Mouse (Mus musculus) liver, embryonic 14.5 days (tissue): ENCODE results near the gene Mafk. TPM values are rescaled to one million over a fixed set of nuclear protein-coding genes. Genes with fewer than 3 reads are reported as not detected.

Experiments used
- ATAC-seq: fragments of 200-750 bp; cut with Nextera tagmentation; 2 replicates; pipeline ENCODE4 v1.8.0; 2017; ENCODE audit warnings: moderate number of reproducible peaks, mild to moderate bottlenecking, moderate library complexity; ENCODE audit not compliant: insufficient read depth
- DNase-seq, 3 experiments: peaks; one replicate each; pipeline ENCODE4 v3.0.0-alpha.2; 2012 to 2013; ENCODE audit warnings: low read depth in 3 of 3, low spot score in 3 of 3
- H3K27ac ChIP-seq: fragments of 300-500 bp; sonication (generic); 2 replicates; pipeline ENCODE4 v1.5.1; 2014; ENCODE audit warnings: moderate library complexity, mild to moderate bottlenecking, control low read depth, inconsistent platforms
- H3K27me3 ChIP-seq: fragments of 300-500 bp; sonication (generic); 2 replicates; pipeline ENCODE4 v1.6.1; 2014; ENCODE audit warnings: mild to moderate bottlenecking, low read length, moderate library complexity; ENCODE audit not compliant: control insufficient read depth, insufficient read depth
- H3K36me3 ChIP-seq: fragments of 300-500 bp; sonication (generic); replicated peaks from 2 replicates; pipeline ENCODE4 v1.6.1; 2014; ENCODE audit warnings: low read depth; ENCODE audit not compliant: control insufficient read depth, insufficient read depth
- H3K4me1 ChIP-seq, 2 experiments: fragments of 200-500 bp in 1 of 2; fragments of 300-500 bp in 1 of 2; sonication (generic) in 1 of 2; replicated peaks; 2 replicates each; pipeline ENCODE4 v1.6.1; 2012 to 2014; ENCODE audit warnings: antibody characterized with exemption in 1 of 2, inconsistent platforms in 1 of 2, low read length in 1 of 2; ENCODE audit not compliant: control insufficient read depth in 2 of 2, insufficient read depth in 2 of 2
- H3K4me2 ChIP-seq: fragments of 300-500 bp; sonication (generic); 2 replicates; pipeline ENCODE4 v1.6.1; 2014; ENCODE audit warnings: low read depth, mild to moderate bottlenecking, control low read depth, moderate library complexity
- H3K4me3 ChIP-seq, 2 experiments: fragments of 200-500 bp in 1 of 2; fragments of 300-500 bp in 1 of 2; sonication (generic) in 1 of 2; 2 replicates each; pipeline ENCODE4 v1.5.1; 2012 to 2014; ENCODE audit warnings: low read depth in 2 of 2, low read length in 2 of 2, mild to moderate bottlenecking in 2 of 2, control low read depth in 1 of 2, inconsistent platforms in 1 of 2, moderate library complexity in 1 of 2; ENCODE audit not compliant: insufficient read depth in 1 of 2
- H3K9ac ChIP-seq: fragments of 300-500 bp; sonication (generic); replicated peaks from 2 replicates; pipeline ENCODE4 v1.6.1; 2014; ENCODE audit warnings: mild to moderate bottlenecking, control low read depth, moderate library complexity
- H3K9me3 ChIP-seq: fragments of 300-500 bp; sonication (generic); 2 replicates; pipeline ENCODE4 v1.6.1; 2016; ENCODE audit warnings: low read length, mixed read lengths; ENCODE audit not compliant: control insufficient read depth
- CTCF ChIP-seq: IDR thresholded peaks from 2 replicates; pipeline ENCODE4 v1.5.1; 2016; ENCODE audit warnings: antibody characterized with exemption, low read depth, control low read depth
- EP300 ChIP-seq: IDR thresholded peaks from 2 replicates; pipeline ENCODE4 v1.6.1; 2016; ENCODE audit warnings: antibody characterized with exemption, low read depth
- WGBS: fragments of 180-500 bp; shearing (Covaris S2); extraction: QIAGEN DNeasy Blood & Tissue Kit; methylation state at CpG from one replicate; pipeline ENCODE4 v1.1.7; 2014; ENCODE audit not compliant: insufficient replicate concordance; 5-methylcytosine and 5-hydroxymethylcytosine counted together
- polyA plus RNA-seq, 2 experiments: library from polyadenylated mRNA; depleted of rRNA in 1 of 2; stranded (reverse) in 1 of 2; unstranded in 1 of 2; fragments of >200 nt; fragmentation: Nextera tagmentation in 1 of 2; extraction: Ambion mirVana in 1 of 2; gene quantifications; 2 replicates each; pipeline versions ENCODE4 v1.2.1 to v1.2.3; 2012 to 2014

Gene Mafk
- polyA plus RNA-seq, 2 experiments = 20.7 to 23.0 TPM

- TF ChIP-seq CTCF = peak; percentile 56
- TF ChIP-seq EP300 = no peak
- DNase-seq = no peak
- Histone ChIP-seq H3K4me1 (peaks cover 0 to 13% of the 10 kb centered on the region in 2 experiments; a peak in 3 of 4 replicates), H3K36me3 (peaks cover 11% of the 10 kb centered on the region), H3K9me3 (no peaks in the 10 kb centered on the region), H3K27me3 (no peaks in the 10 kb centered on the region), H3K4me2 (no peak overlapping the region), H3K9ac (no peak overlapping the region), H3K27ac (no peak overlapping the region), H3K4me3 (no peak overlapping the region)
- no peak for ATAC-seq
- 82% methylated on average over 1 of the region's 1 CpGs for WGBS
These were observed 36.3 kb downstream of the Mafk start for GRCm38 (mm10) chr5:139827593-139827992.

GRCm38 (mm10) chr5:139829384-139829783 lies 38.1 kb downstream of the Mafk start:
- WGBS = 53% methylated on average over 13 of the region's 13 CpGs
- Histone ChIP-seq H3K4me2 (no peak overlapping the region), H3K27me3 (no peaks in the 10 kb centered on the region), H3K9ac (no peak overlapping the region), H3K36me3 (peaks cover 2% of the 10 kb centered on the region; the same call in 1 of the 2 replicates), H3K4me1 (peaks cover 0 to 13% of the 10 kb centered on the region in 2 experiments; a peak in 3 of 4 replicates), H3K27ac (no peak overlapping the region), H3K9me3 (no peaks in the 10 kb centered on the region), H3K4me3 (no peak overlapping the region)
- TF ChIP-seq CTCF (no peak), EP300 (no peak)
- DNase-seq (no peak), ATAC-seq (no peak)

GRCm38 (mm10) chr5:139830734-139831133 lies 39.4 kb downstream of the Mafk start:
- Histone ChIP-seq H3K4me2 (no peak overlapping the region), H3K9ac (no peak overlapping the region), H3K4me3 (no peak overlapping the region), H3K27me3 (no peaks in the 10 kb centered on the region), H3K4me1 (peaks cover 0 to 7% of the 10 kb centered on the region in 2 experiments; a peak in 3 of 4 replicates), H3K27ac (no peak overlapping the region), H3K36me3 (no peaks in the 10 kb centered on the region), H3K9me3 (no peaks in the 10 kb centered on the region)
- no peak for ATAC-seq
- DNase-seq = no peak
- no peak for TF ChIP-seq EP300
- 38% methylated on average over 3 of the region's 3 CpGs for WGBS

- ATAC-seq (no peak), DNase-seq (no peak)
- no peaks in the 10 kb centered on the region for H3K27me3 ChIP-seq
- no peak overlapping the region for H3K27ac ChIP-seq
- H3K4me1 ChIP-seq = peaks cover 0 to 1% of the 10 kb centered on the region in 2 experiments; a peak in 1 of 4 replicates
- TF ChIP-seq CTCF = no peak
- TF ChIP-seq EP300 = no peak
- H3K9ac ChIP-seq = no peak overlapping the region
- whole genome bisulfite sequencing = 17% methylated on average over 7 of the region's 7 CpGs
- H3K9me3 ChIP-seq = no peaks in the 10 kb centered on the region
- H3K4me2 ChIP-seq = no peak overlapping the region
- H3K36me3 ChIP-seq = no peaks in the 10 kb centered on the region
- no peak overlapping the region for H3K4me3 ChIP-seq
These were observed 40.8 kb downstream of the Mafk start for GRCm38 (mm10) chr5:139832125-139832524.

GRCm38 (mm10) chr5:139835706-139836105 lies 44.4 kb downstream of the Mafk start:
- ATAC-seq = no peak

More at GRCm38 (mm10) chr5:139835706-139836105, 44.4 kb downstream of the Mafk start:
- Histone ChIP-seq H3K4me2 (no peak overlapping the region), H3K9ac (no peak overlapping the region), H3K27ac (no peak overlapping the region), H3K9me3 (no peaks in the 10 kb centered on the region), H3K4me1 (no peaks in the 10 kb centered on the region; a peak in 1 of 4 replicates), H3K27me3 (no peaks in the 10 kb centered on the region), H3K4me3 (no peak overlapping the region), H3K36me3 (no peaks in the 10 kb centered on the region)
- TF ChIP-seq CTCF = no peak
- no peak for TF ChIP-seq EP300
- no peak for DNase-seq
- WGBS = 71% methylated on average over 7 of the region's 7 CpGs
